Mouse (Mus musculus) olfactory bulb, adult 2 months (tissue): ENCODE results near the gene Nt5dc3.

ENCODE experiments used
- CTCF ChIP-seq: fragments of 200-500 bp; IDR thresholded peaks from 2 replicates; pipeline ENCODE4 v1.5.1; 2012; ENCODE audit warnings: low read depth, mild to moderate bottlenecking, low read length, moderate library complexity; ENCODE audit not compliant: insufficient read depth
- POLR2A ChIP-seq: fragments of 200-500 bp; IDR thresholded peaks from 2 replicates; pipeline ENCODE4 v1.6.1; 2012; ENCODE audit warnings: mild to moderate bottlenecking, low read depth, low read length, moderate library complexity; ENCODE audit not compliant: insufficient read depth

GRCm38 (mm10) chr10:86826929-86827328, 48.1 kb downstream of the Nt5dc3 start:
- TF ChIP-seq POLR2A (no peak), CTCF (no peak)
